Mouse (Mus musculus) MEL (cell line): ENCODE results near the gene Pard3b.

Experiments used
- CTCF ChIP-seq, 3 experiments: IDR thresholded peaks in 2 of 3; conservative IDR thresholded peaks in 1 of 3; 2 replicates each; pipeline ENCODE4 v1.5.1; 2011 to 2012; ENCODE audit warnings: low read length in 3 of 3, low read depth in 2 of 3, mild to moderate bottlenecking in 2 of 3, improper control_type of control experiment in 1 of 3, inconsistent platforms in 1 of 3, mixed read lengths in 1 of 3, moderate library complexity in 1 of 3; ENCODE audit not compliant: control insufficient read depth in 1 of 3, insufficient read depth in 1 of 3, poor library complexity in 1 of 3, severe bottlenecking in 1 of 3
- ETS1 ChIP-seq: IDR thresholded peaks from 2 replicates; pipeline ENCODE4 v1.6.1; 2012; ENCODE audit warnings: low read depth, mild to moderate bottlenecking, inconsistent platforms, low read length, improper control_type of control experiment, moderate library complexity
- JUND ChIP-seq: IDR thresholded peaks from 2 replicates; pipeline ENCODE4 v1.6.1; 2011; ENCODE audit warnings: low read depth, mild to moderate bottlenecking, improper control_type of control experiment, low read length
- UBTF ChIP-seq: IDR thresholded peaks from 2 replicates; pipeline ENCODE4 v1.6.1; 2012; ENCODE audit warnings: low read depth, mild to moderate bottlenecking, inconsistent platforms, low read length, improper control_type of control experiment, moderate library complexity, borderline replicate concordance; ENCODE audit not compliant: insufficient read depth
- USF1 ChIP-seq: IDR thresholded peaks from 2 replicates; pipeline ENCODE4 v1.6.1; 2014; ENCODE audit warnings: low read depth, mild to moderate bottlenecking, inconsistent platforms, low read length, improper control_type of control experiment, moderate library complexity

GRCm38 (mm10) chr1:61912931-61913330, 274.3 kb downstream of the Pard3b start:
- no peak for TF ChIP-seq CTCF (IDR thresholded peaks at IDR 0.05 in 2 of 3, conservative IDR thresholded peaks at IDR 0.05 in 1 of 3; ENCODE audit: control insufficient read depth in 1 of 3, insufficient read depth in 1 of 3, low read depth in 2 of 3, low read length in 3 of 3, poor library complexity in 1 of 3, severe bottlenecking in 1 of 3)
- no peak for TF ChIP-seq ETS1
- no peak for TF ChIP-seq UBTF
- TF ChIP-seq USF1 = no peak
- no peak for TF ChIP-seq JUND
